Mouse (Mus musculus): ENCODE data around the gene Ttc13.

- TF ChIP-seq CTCF (IDR thresholded peaks at IDR 0.05; ENCODE audit: control insufficient read depth, insufficient read depth, insufficient replicate concordance, low read depth, low read length) (no peak), POLR2A (IDR thresholded peaks at IDR 0.05; ENCODE audit: control insufficient read depth, low read depth, low read length) (no peak)
Observed at GRCm38 (mm10) chr8:124682218-124682617, 39.6 kb downstream of the Ttc13 start.
